Mouse (Mus musculus): Measurements from ENCODE around the gene Lyplal1. TPM values are rescaled to one million over a fixed set of nuclear protein-coding genes. Genes with fewer than 3 reads are reported as not detected.

Lyplal1 gene
- polyA plus RNA-seq, 1 experiment from 2014 or later = 13.3 TPM

- no peaks in the 10 kb centered on the region for H3K36me3 ChIP-seq (ENCODE audit: control insufficient read depth, insufficient read depth, low read length)
- H3K4me3 ChIP-seq (ENCODE audit: control insufficient read depth in 1 of 2, insufficient read depth in 1 of 2, low read depth in 1 of 2, low read length in 2 of 2) = no peak overlapping the region
- no peak overlapping the region for H3K27ac ChIP-seq (replicated peaks in 1 of 2; ENCODE audit: control insufficient read depth in 1 of 2, insufficient read depth in 1 of 2, low read depth in 2 of 2, low read length in 2 of 2)
- ATAC-seq (ENCODE audit: insufficient number of reproducible peaks, insufficient read depth, low FRiP score, low read depth) = no peak
- no peak overlapping the region for H3K9ac ChIP-seq (ENCODE audit: low read length)
- H3K27me3 ChIP-seq (ENCODE audit: control insufficient read depth, insufficient read depth, low read length) = no peaks in the 10 kb centered on the region
- 0 out of 4 replicates have a peak, but pooled peaks cover 0 to 2% of the 10 kb centered on the region in 2 experiments for H3K4me1 ChIP-seq (ENCODE audit: control insufficient read depth in 2 of 2, insufficient read depth in 2 of 2, low read length in 2 of 2)
- no peak overlapping the region for H3K4me2 ChIP-seq (ENCODE audit: low read length)
- 67% methylated on average over 6 of the region's 6 CpGs for WGBS
- no peaks in the 10 kb centered on the region for H3K9me3 ChIP-seq (ENCODE audit: control insufficient read depth, low read length)
Observed at GRCm38 (mm10) chr1:186136636-186137380, 19.7 kb upstream of the Lyplal1 start.

GRCm38 (mm10) chr1:186131465-186131864, 14.4 kb upstream of the Lyplal1 start:
- 77% methylated on average over 3 of the region's 3 CpGs for WGBS
- Histone ChIP-seq H3K9ac (ENCODE audit: low read length) (no peak overlapping the region), H3K9me3 (ENCODE audit: control insufficient read depth, low read length) (no peaks in the 10 kb centered on the region), H3K4me3 (ENCODE audit: control insufficient read depth in 1 of 2, insufficient read depth in 1 of 2, low read depth in 1 of 2, low read length in 2 of 2) (no peak overlapping the region), H3K27me3 (ENCODE audit: control insufficient read depth, insufficient read depth, low read length) (no peaks in the 10 kb centered on the region), H3K4me2 (ENCODE audit: low read length) (no peak overlapping the region), H3K36me3 (ENCODE audit: control insufficient read depth, insufficient read depth, low read length) (no peaks in the 10 kb centered on the region), H3K4me1 (ENCODE audit: control insufficient read depth in 2 of 2, insufficient read depth in 2 of 2, low read length in 2 of 2) (no peaks in the 10 kb centered on the region), H3K27ac (replicated peaks in 1 of 2; ENCODE audit: control insufficient read depth in 1 of 2, insufficient read depth in 1 of 2, low read depth in 2 of 2, low read length in 2 of 2) (no peak overlapping the region)
- ATAC-seq (ENCODE audit: insufficient number of reproducible peaks, insufficient read depth, low FRiP score, low read depth) = no peak

GRCm38 (mm10) chr1:186128940-186129339, 11.8 kb upstream of the Lyplal1 start:
- 78% methylated on average over 8 of the region's 8 CpGs for WGBS

GRCm38 (mm10) chr1:186126313-186126862, 9.3 kb upstream of the Lyplal1 start:
- 84% methylated on average over 6 of the region's 6 CpGs for WGBS
- H3K27ac ChIP-seq (replicated peaks in 1 of 2; ENCODE audit: control insufficient read depth in 1 of 2, insufficient read depth in 1 of 2, low read depth in 2 of 2, low read length in 2 of 2) = no peak overlapping the region

More at GRCm38 (mm10) chr1:186128940-186129339, 11.8 kb upstream of the Lyplal1 start:
- Histone ChIP-seq H3K9ac (ENCODE audit: low read length) (no peak overlapping the region), H3K4me3 (ENCODE audit: control insufficient read depth in 1 of 2, insufficient read depth in 1 of 2, low read depth in 1 of 2, low read length in 2 of 2) (no peak overlapping the region), H3K4me2 (ENCODE audit: low read length) (no peak overlapping the region), H3K27me3 (ENCODE audit: control insufficient read depth, insufficient read depth, low read length) (no peaks in the 10 kb centered on the region), H3K9me3 (ENCODE audit: control insufficient read depth, low read length) (no peaks in the 10 kb centered on the region), H3K4me1 (ENCODE audit: control insufficient read depth in 2 of 2, insufficient read depth in 2 of 2, low read length in 2 of 2) (no peaks in the 10 kb centered on the region), H3K27ac (replicated peaks in 1 of 2; ENCODE audit: control insufficient read depth in 1 of 2, insufficient read depth in 1 of 2, low read depth in 2 of 2, low read length in 2 of 2) (no peak overlapping the region), H3K36me3 (ENCODE audit: control insufficient read depth, insufficient read depth, low read length) (no peaks in the 10 kb centered on the region)
- ATAC-seq (ENCODE audit: insufficient number of reproducible peaks, insufficient read depth, low FRiP score, low read depth) = no peak

GRCm38 (mm10) chr1:186123690-186124089, 6.6 kb upstream of the Lyplal1 start:
- Histone ChIP-seq H3K9me3 (ENCODE audit: control insufficient read depth, low read length) (no peaks in the 10 kb centered on the region), H3K4me1 (ENCODE audit: control insufficient read depth in 2 of 2, insufficient read depth in 2 of 2, low read length in 2 of 2) (no peaks in the 10 kb centered on the region), H3K9ac (ENCODE audit: low read length) (no peak overlapping the region), H3K27ac (replicated peaks in 1 of 2; ENCODE audit: control insufficient read depth in 1 of 2, insufficient read depth in 1 of 2, low read depth in 2 of 2, low read length in 2 of 2) (no peak overlapping the region), H3K27me3 (ENCODE audit: control insufficient read depth, insufficient read depth, low read length) (no peaks in the 10 kb centered on the region), H3K4me3 (ENCODE audit: control insufficient read depth in 1 of 2, insufficient read depth in 1 of 2, low read depth in 1 of 2, low read length in 2 of 2) (no peak overlapping the region), H3K36me3 (ENCODE audit: control insufficient read depth, insufficient read depth, low read length) (no peaks in the 10 kb centered on the region), H3K4me2 (ENCODE audit: low read length) (no peak overlapping the region)
- ATAC-seq (ENCODE audit: insufficient number of reproducible peaks, insufficient read depth, low FRiP score, low read depth) = no peak

More at GRCm38 (mm10) chr1:186126313-186126862, 9.3 kb upstream of the Lyplal1 start:
- H3K36me3 ChIP-seq (ENCODE audit: control insufficient read depth, insufficient read depth, low read length) = no peaks in the 10 kb centered on the region
- H3K4me3 ChIP-seq (ENCODE audit: control insufficient read depth in 1 of 2, insufficient read depth in 1 of 2, low read depth in 1 of 2, low read length in 2 of 2) = no peak overlapping the region
- H3K27me3 ChIP-seq (ENCODE audit: control insufficient read depth, insufficient read depth, low read length) = no peaks in the 10 kb centered on the region
- no peak for ATAC-seq (ENCODE audit: insufficient number of reproducible peaks, insufficient read depth, low FRiP score, low read depth)
- no peak overlapping the region for H3K9ac ChIP-seq (ENCODE audit: low read length)
- no peak overlapping the region for H3K4me2 ChIP-seq (ENCODE audit: low read length)
- no peaks in the 10 kb centered on the region for H3K9me3 ChIP-seq (ENCODE audit: control insufficient read depth, low read length)
- no peaks in the 10 kb centered on the region for H3K4me1 ChIP-seq (ENCODE audit: control insufficient read depth in 2 of 2, insufficient read depth in 2 of 2, low read length in 2 of 2)

- no peak for ATAC-seq (ENCODE audit: insufficient number of reproducible peaks, insufficient read depth, low FRiP score, low read depth)
- H3K9me3 ChIP-seq (ENCODE audit: control insufficient read depth, low read length) = no peaks in the 10 kb centered on the region
- 55% methylated on average over 5 of the region's 5 CpGs for WGBS
- no peak overlapping the region for H3K4me3 ChIP-seq (ENCODE audit: control insufficient read depth in 1 of 2, insufficient read depth in 1 of 2, low read depth in 1 of 2, low read length in 2 of 2)
- no peak overlapping the region for H3K27ac ChIP-seq (replicated peaks in 1 of 2; ENCODE audit: control insufficient read depth in 1 of 2, insufficient read depth in 1 of 2, low read depth in 2 of 2, low read length in 2 of 2)
- no peak overlapping the region for H3K4me2 ChIP-seq (ENCODE audit: low read length)
- no peak overlapping the region for H3K9ac ChIP-seq (ENCODE audit: low read length)
- H3K36me3 ChIP-seq (ENCODE audit: control insufficient read depth, insufficient read depth, low read length) = no peaks in the 10 kb centered on the region
- H3K4me1 ChIP-seq (ENCODE audit: control insufficient read depth in 2 of 2, insufficient read depth in 2 of 2, low read length in 2 of 2) = 0 out of 4 replicates have a peak, but pooled peaks cover 2 to 4% of the 10 kb centered on the region in 2 experiments
- no peaks in the 10 kb centered on the region for H3K27me3 ChIP-seq (ENCODE audit: control insufficient read depth, insufficient read depth, low read length)
Observed at GRCm38 (mm10) chr1:186119856-186120255, 2.7 kb upstream of the Lyplal1 start.

GRCm38 (mm10) chr1:186116086-186116600, 967 bp downstream of the Lyplal1 start:
- 78% methylated on average over 7 of the region's 7 CpGs for WGBS
- peak overlapping the region; percentile 85 for H3K4me2 ChIP-seq (ENCODE audit: low read length)
- H3K27ac ChIP-seq (replicated peaks in 1 of 2; ENCODE audit: control insufficient read depth in 1 of 2, insufficient read depth in 1 of 2, low read depth in 2 of 2, low read length in 2 of 2) = no peak overlapping the region
- H3K36me3 ChIP-seq (ENCODE audit: control insufficient read depth, insufficient read depth, low read length) = no peaks in the 10 kb centered on the region
- 0 out of 4 replicates have a peak, but pooled peaks cover 2 to 4% of the 10 kb centered on the region in 2 experiments for H3K4me1 ChIP-seq (ENCODE audit: control insufficient read depth in 2 of 2, insufficient read depth in 2 of 2, low read length in 2 of 2)
- no peaks in the 10 kb centered on the region for H3K27me3 ChIP-seq (ENCODE audit: control insufficient read depth, insufficient read depth, low read length)
- H3K4me3 ChIP-seq (ENCODE audit: control insufficient read depth in 1 of 2, insufficient read depth in 1 of 2, low read depth in 1 of 2, low read length in 2 of 2) = no peak overlapping the region
- ATAC-seq (ENCODE audit: insufficient number of reproducible peaks, insufficient read depth, low FRiP score, low read depth) = no peak
- peak overlapping the region; percentile 95; the same call in 1 of the 2 replicates for H3K9ac ChIP-seq (ENCODE audit: low read length)
- no peaks in the 10 kb centered on the region for H3K9me3 ChIP-seq (ENCODE audit: control insufficient read depth, low read length)
